Mouse (Mus musculus) layer of hippocampus, adult 9-10 months (tissue): ENCODE data around the gene Cypt3.

Experiments
- DNase-seq: peaks from one replicate; pipeline ENCODE4 v3.0.0; 2022; ENCODE audit warnings: low spot score

Cypt3 gene

DNA sequence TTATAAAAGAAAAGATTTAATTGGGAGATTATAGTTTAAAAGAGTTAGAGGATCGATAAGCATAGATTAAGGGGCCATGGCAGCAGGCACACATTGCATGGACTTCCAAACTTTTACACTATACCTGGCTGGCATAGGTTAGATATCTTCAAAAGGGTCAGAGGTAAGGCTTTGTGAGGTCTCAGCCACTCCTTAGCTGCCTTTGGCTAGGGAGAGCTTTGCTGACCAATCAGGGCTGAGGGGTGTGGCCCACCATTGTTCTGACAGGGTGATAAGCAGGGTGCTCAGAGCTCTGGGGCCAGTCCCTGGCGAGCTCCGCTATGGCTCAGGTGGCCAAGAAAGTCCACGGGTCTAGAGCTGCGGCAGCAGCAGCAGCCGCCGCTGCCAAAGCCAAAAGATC lies at the start of gene Cypt3:
Gene Cypt3, plus strand, starts transcription at position 301 of the 400 bp plus-strand sequence.
- no peak for DNase-seq

DNA sequence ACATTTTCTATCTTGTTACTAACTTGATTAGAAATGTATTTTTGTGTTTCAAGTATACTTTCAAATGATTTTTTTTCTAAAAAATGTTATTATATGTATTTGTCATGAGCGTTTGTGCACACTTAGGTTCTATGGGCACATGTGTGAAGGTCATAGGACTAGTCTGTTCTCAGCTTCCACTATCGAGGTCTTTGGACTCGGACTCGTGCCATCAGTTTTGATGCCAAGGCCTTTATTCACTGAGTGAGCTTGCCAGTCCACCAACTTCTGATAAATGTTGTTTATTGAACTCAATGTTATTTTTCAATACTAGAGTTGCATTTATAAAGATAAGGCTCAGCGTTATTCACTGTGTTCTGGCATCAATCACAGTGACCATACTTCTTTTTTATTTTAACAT lies 42.9 kb upstream of the Cypt3 start:
- no peak for DNase-seq

DNA sequence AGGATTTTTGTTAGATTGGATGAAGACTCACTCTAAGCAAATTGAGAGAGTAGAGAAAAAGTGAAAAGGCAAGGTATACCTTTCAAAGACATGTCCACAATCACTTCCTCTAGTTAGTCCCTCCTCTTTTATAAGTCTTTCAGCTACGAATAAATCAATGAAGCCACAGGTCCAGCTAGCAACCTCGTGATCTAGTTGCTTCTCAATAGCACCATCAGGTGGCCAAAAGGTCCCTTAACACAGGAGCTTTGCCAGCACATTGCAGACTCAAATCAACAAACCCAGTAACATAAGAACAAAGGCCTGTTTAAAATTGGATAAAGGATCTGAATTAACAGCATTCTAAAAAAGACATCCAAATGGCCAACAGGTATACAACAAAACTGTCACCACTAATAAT lies 30.0 kb upstream of the Cypt3 start:
- peak; percentile 10 for DNase-seq

DNA sequence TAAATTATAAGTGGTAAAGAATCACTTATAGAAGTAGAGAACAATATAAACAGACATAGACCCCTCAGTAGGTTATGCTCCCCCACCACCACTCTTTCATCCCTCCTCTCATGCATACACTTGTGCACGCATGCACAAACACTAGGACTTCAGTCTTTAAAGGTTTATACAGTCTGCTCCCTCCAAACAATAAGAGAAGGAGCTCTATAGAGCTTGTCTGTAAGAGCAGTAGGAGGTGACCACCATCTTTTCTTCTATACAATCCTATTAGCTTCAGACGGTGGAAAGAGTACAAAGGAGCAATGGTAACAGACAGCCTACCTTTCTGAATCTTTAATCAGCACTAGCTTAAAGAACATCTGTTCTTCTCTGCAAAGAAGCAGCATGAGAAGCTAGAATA lies 1.8 kb upstream of the Cypt3 start:
- DNase-seq: no peak

DNA sequence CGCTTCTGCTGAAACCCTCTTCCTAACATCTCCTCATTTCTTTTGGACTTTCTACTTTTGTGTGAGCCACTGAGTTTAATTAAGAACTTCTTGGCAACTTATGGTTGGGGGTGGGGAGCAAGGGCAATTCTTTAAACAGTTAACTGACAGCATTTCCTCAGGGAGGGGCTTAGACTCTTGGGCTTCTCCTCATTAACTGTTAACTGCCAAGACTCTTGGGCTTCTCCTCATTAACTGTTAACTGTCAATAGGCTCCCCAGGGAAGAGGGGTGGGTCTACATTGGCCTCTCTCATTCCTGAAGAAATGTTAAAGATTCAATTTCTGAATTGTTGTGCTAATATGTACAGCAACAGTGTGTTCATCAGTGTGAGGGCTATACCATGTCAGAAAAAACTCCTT lies 6.3 kb downstream of the Cypt3 start:
- no peak for DNase-seq

DNA sequence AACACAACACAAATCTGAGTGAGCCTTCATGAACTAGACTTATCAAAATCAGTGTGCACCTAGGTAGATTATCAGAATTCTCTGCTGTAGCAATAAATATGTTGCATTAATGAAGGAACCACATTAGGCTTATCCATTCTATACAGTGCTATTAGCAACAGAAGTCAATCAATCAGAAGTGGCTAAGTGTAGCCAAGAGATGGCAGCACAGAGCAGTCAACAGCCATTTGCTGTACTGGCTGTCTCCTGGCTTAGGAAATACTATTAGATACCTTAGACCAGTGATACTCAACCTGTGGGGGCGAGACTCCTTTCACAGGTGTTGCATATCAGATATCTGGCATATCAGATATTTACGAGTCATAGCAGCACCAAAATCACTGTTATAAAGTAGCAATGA lies 41.2 kb downstream of the Cypt3 start:
- DNase-seq: no peak
